Mouse (Mus musculus) liver, postnatal 0 days (tissue): ENCODE results near the gene Sp3. TPM values are rescaled to one million over a fixed set of nuclear protein-coding genes. Genes with fewer than 3 reads are reported as not detected.
"Not testable (repeated sequence)": the region's sequence is repeated elsewhere in the genome, so short reads cannot be mapped to it uniquely, and the experiment has no call there.

Experiments used
- ATAC-seq: fragments of 200-750 bp; cut with Nextera tagmentation; 2 replicates; pipeline ENCODE4 v1.8.0; 2017; ENCODE audit warnings: mild to moderate bottlenecking, moderate library complexity
- DNase-seq: peaks from one replicate; pipeline ENCODE4 v3.0.0-alpha.2; 2016
- H3K27ac ChIP-seq: fragments of 300-500 bp; sonication (generic); 2 replicates; pipeline ENCODE4 v1.5.1; 2014; ENCODE audit warnings: antibody characterized with exemption, moderate library complexity, mild to moderate bottlenecking, low read depth
- H3K27me3 ChIP-seq: fragments of 300-500 bp; sonication (generic); 2 replicates; pipeline ENCODE4 v1.6.1; 2014; ENCODE audit warnings: low read length, control low read depth, mixed read lengths; ENCODE audit not compliant: insufficient read depth
- H3K36me3 ChIP-seq: fragments of 300-500 bp; sonication (generic); replicated peaks from 2 replicates; pipeline ENCODE4 v1.6.1; 2014; ENCODE audit warnings: mild to moderate bottlenecking, control low read depth, low read length, moderate library complexity, mixed read lengths; ENCODE audit not compliant: insufficient read depth
- H3K4me1 ChIP-seq: fragments of 300-500 bp; sonication (generic); 2 replicates; pipeline ENCODE4 v1.6.1; 2014; ENCODE audit warnings: antibody characterized with exemption, mild to moderate bottlenecking, control low read depth; ENCODE audit not compliant: insufficient read depth
- H3K4me2 ChIP-seq: fragments of 300-500 bp; sonication (generic); 2 replicates; pipeline ENCODE4 v1.6.1; 2014; ENCODE audit warnings: low read depth, mild to moderate bottlenecking, low read length, moderate library complexity, mixed read lengths
- H3K4me3 ChIP-seq: fragments of 300-500 bp; sonication (generic); 2 replicates; pipeline ENCODE4 v1.5.1; 2014; ENCODE audit warnings: low read depth, low read length
- H3K9ac ChIP-seq: fragments of 300-500 bp; sonication (generic); replicated peaks from 2 replicates; pipeline ENCODE4 v1.6.1; 2014; ENCODE audit warnings: mild to moderate bottlenecking, moderate library complexity
- H3K9me3 ChIP-seq: fragments of 300-500 bp; sonication (generic); 2 replicates; pipeline ENCODE4 v1.6.1; 2016; ENCODE audit warnings: mild to moderate bottlenecking, control low read depth, low read length, mixed read lengths
- CTCF ChIP-seq: sonication (generic); IDR thresholded peaks from 2 replicates; pipeline ENCODE4 v1.5.1; 2016; ENCODE audit warnings: antibody characterized with exemption, low read depth
- EP300 ChIP-seq: IDR thresholded peaks from 2 replicates; pipeline ENCODE4 v1.6.1; 2016; ENCODE audit warnings: antibody characterized with exemption, low read depth, mild to moderate bottlenecking
- WGBS: fragments of 180-500 bp; shearing (Covaris S2); extraction: QIAGEN DNeasy Blood & Tissue Kit; methylation state at CpG from one replicate; pipeline ENCODE4 v1.1.7; 2014; ENCODE audit not compliant: insufficient replicate concordance; 5-methylcytosine and 5-hydroxymethylcytosine counted together
- polyA plus RNA-seq: library from polyadenylated mRNA; unstranded; fragments of >200 nt; fragmentation: Nextera tagmentation; extraction: Ambion mirVana; gene quantifications from 2 replicates; pipeline ENCODE4 v1.2.1, GENCODE M21; 2015

Gene Sp3
- polyA plus RNA-seq, 1 experiment from 2014 or later: 20.5 TPM

GRCm38 (mm10) chr2:72909046-72909445 is 71.2 kb downstream of the Sp3 start:
- Histone ChIP-seq H3K27me3 (no peaks in the 10 kb centered on the region), H3K4me1 (peaks cover 6% of the 10 kb centered on the region; the same call in 1 of the 2 replicates), H3K9ac (no peak overlapping the region), H3K27ac (peak overlapping the region; percentile 95), H3K4me2 (no peak overlapping the region), H3K4me3 (no peak overlapping the region), H3K9me3 (no peaks in the 10 kb centered on the region), H3K36me3 (no peaks in the 10 kb centered on the region)
- ATAC-seq (no peak), DNase-seq (no peak)
- WGBS: 72% methylated on average over 4 of the region's 4 CpGs
- TF ChIP-seq CTCF: no peak
- TF ChIP-seq EP300: no peak

GRCm38 (mm10) chr2:72908191-72908910 is 71.9 kb downstream of the Sp3 start:
- TF ChIP-seq CTCF (no peak), EP300 (peak; percentile 65; the same call in 1 of the 2 replicates)
- ATAC-seq (peak; percentile 94), DNase-seq (peak; percentile 44)
- Histone ChIP-seq H3K27me3 (no peaks in the 10 kb centered on the region), H3K9me3 (no peaks in the 10 kb centered on the region), H3K36me3 (no peaks in the 10 kb centered on the region), H3K9ac (0 out of 2 replicates have a peak overlapping the region, but pooled peaks have one; percentile 46), H3K4me2 (no peak overlapping the region), H3K4me3 (no peak overlapping the region), H3K27ac (peak overlapping the region; percentile 95), H3K4me1 (peaks cover 6% of the 10 kb centered on the region; the same call in 1 of the 2 replicates)
- 60% methylated on average over 20 of the region's 20 CpGs for WGBS

GRCm38 (mm10) chr2:72906745-72907144 is 73.5 kb downstream of the Sp3 start:
- Histone ChIP-seq H3K4me2 (no peak overlapping the region), H3K27me3 (no peaks in the 10 kb centered on the region), H3K9me3 (no peaks in the 10 kb centered on the region; the same call in 1 of the 2 replicates), H3K4me3 (no peak overlapping the region), H3K4me1 (0 out of 2 replicates have a peak, but pooled peaks cover 2% of the 10 kb centered on the region), H3K36me3 (no peaks in the 10 kb centered on the region), H3K9ac (no peak overlapping the region), H3K27ac (no peak overlapping the region)
- 77% methylated on average over 8 of the region's 8 CpGs for WGBS
- DNase-seq: no peak
- TF ChIP-seq EP300 (no peak), CTCF (no peak)
- ATAC-seq: no peak

- not testable (repeated sequence) for ATAC-seq, H3K4me1 ChIP-seq, H3K9ac ChIP-seq, H3K4me3 ChIP-seq, H3K36me3 ChIP-seq, H3K4me2 ChIP-seq, H3K27ac ChIP-seq, DNase-seq, H3K27me3 ChIP-seq, H3K9me3 ChIP-seq
- 88% methylated on average over 15 of the region's 16 CpGs for WGBS
Observed at GRCm38 (mm10) chr2:72902816-72903680, 77.2 kb downstream of the Sp3 start.

GRCm38 (mm10) chr2:72898782-72899305 is 81.4 kb downstream of the Sp3 start:
- H3K4me2 ChIP-seq: no peak overlapping the region
- H3K27ac ChIP-seq: no peak overlapping the region
- 85% methylated on average over 2 of the region's 2 CpGs for WGBS
- no peaks in the 10 kb centered on the region; the same call in none of the 2 replicates for H3K9me3 ChIP-seq
- ATAC-seq (no peak), DNase-seq (no peak)
- no peak overlapping the region for H3K4me3 ChIP-seq
- TF ChIP-seq CTCF: no peak
- no peak for TF ChIP-seq EP300
- H3K36me3 ChIP-seq: no peaks in the 10 kb centered on the region
- H3K4me1 ChIP-seq: no peaks in the 10 kb centered on the region
- H3K27me3 ChIP-seq: no peaks in the 10 kb centered on the region
- H3K9ac ChIP-seq: no peak overlapping the region
